Mouse (Mus musculus): Measurements from ENCODE around the gene Msi2. TPM values are rescaled to one million over a fixed set of nuclear protein-coding genes. Genes with fewer than 3 reads are reported as not detected.

Gene Msi2
- total and polyA plus RNA-seq, 3 experiments, result 36.5 to 197 (median 144) TPM

GRCm38 (mm10) chr11:88716061-88716994 lies 2.0 kb downstream of the Msi2 start:
- ATAC-seq (ENCODE audit: extremely low read depth, insufficient number of reproducible peaks, low FRiP score, poor library complexity, severe bottlenecking), result no peak
- TF ChIP-seq CTCF (IDR thresholded peaks at IDR 0.05; ENCODE audit: low read depth, low read length) (no peak), GATA2 (IDR thresholded peaks at IDR 0.05; ENCODE audit: borderline replicate concordance, low read depth, low read length) (no peak), POLR2AphosphoS5 (IDR thresholded peaks at IDR 0.05; ENCODE audit: insufficient replicate concordance, low read depth, low read length) (no peak), TAL1 (conservative IDR thresholded peaks at IDR 0.05; ENCODE audit: low read depth, low read length) (no peak), GATA1 (IDR thresholded peaks at IDR 0.05; ENCODE audit: borderline replicate concordance, low read length) (no peak)
- Histone ChIP-seq H3K27me3 (ENCODE audit: insufficient read depth, low read length) (no peaks in the 10 kb centered on the region), H3K4me3 (ENCODE audit: low read depth, low read length) (peak overlapping the region; percentile 91), H3K4me1 (ENCODE audit: insufficient read depth, low read depth, low read length) (peaks cover 54% of the 10 kb centered on the region), H3K9me3 (replicated peaks) (no peaks in the 10 kb centered on the region), H3K36me3 (replicated peaks) (peaks cover 52% of the 10 kb centered on the region)
- peak; percentile 46 for DNase-seq (ENCODE audit: low spot score)

DNA sequence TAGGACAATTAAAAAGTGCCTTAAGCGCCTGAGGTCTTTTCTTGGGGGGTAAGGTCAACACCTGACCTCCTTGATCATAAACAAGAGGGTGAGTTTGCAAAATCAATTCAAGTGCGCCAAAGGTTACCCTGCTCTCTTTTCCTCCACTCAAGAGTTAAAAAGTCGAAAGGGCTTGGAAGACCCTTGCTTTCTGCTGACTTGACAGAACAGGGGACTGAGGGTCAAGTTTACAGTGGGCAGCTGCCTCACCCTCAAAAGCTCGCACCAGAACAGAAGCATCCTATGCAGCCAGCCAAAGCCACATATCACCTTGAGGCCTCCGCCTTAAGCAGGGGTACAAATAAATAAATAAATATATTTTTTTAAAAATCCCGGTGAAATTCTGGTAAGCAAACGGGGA lies 3.0 kb downstream of the Msi2 start:
- DNase-seq (ENCODE audit: low spot score) (no peak), ATAC-seq (ENCODE audit: extremely low read depth, insufficient number of reproducible peaks, low FRiP score, poor library complexity, severe bottlenecking) (no peak)
- Histone ChIP-seq H3K27me3 (ENCODE audit: insufficient read depth, low read length) (no peaks in the 10 kb centered on the region), H3K36me3 (replicated peaks) (peaks cover 54% of the 10 kb centered on the region), H3K4me1 (ENCODE audit: insufficient read depth, low read depth, low read length) (peaks cover 46% of the 10 kb centered on the region), H3K4me3 (ENCODE audit: low read depth, low read length) (peak overlapping the region; percentile 16; the same call in 1 of the 2 replicates), H3K9me3 (replicated peaks) (no peaks in the 10 kb centered on the region)
- TF ChIP-seq GATA2 (IDR thresholded peaks at IDR 0.05; ENCODE audit: borderline replicate concordance, low read depth, low read length), result no peak
- no peak for TF ChIP-seq CTCF (IDR thresholded peaks at IDR 0.05; ENCODE audit: low read depth, low read length)
- no peak for TF ChIP-seq POLR2AphosphoS5 (IDR thresholded peaks at IDR 0.05; ENCODE audit: insufficient replicate concordance, low read depth, low read length)
- no peak for TF ChIP-seq TAL1 (conservative IDR thresholded peaks at IDR 0.05; ENCODE audit: low read depth, low read length)
- no peak for TF ChIP-seq GATA1 (IDR thresholded peaks at IDR 0.05; ENCODE audit: borderline replicate concordance, low read length)

DNA sequence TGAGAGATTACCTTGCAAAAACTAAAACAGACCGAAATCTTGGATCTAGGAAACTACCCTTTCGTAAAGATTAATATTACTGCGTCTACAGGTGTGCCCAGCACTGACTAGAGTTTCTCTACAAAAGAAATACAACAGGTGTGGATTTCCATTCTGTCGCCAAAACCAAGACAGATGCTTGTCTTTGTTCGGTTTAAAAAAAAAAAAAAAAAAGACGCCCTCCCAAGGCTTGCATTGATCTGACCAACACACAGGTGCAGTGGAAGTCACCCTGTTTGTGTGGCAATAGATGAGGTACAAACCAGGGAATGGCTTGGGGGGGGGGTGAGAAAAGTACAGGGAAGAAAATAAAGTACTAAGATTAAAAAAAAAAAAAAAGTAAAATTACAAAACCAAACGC lies 4.2 kb downstream of the Msi2 start:
- no peaks in the 10 kb centered on the region for H3K27me3 ChIP-seq (ENCODE audit: insufficient read depth, low read length)
- H3K4me1 ChIP-seq (ENCODE audit: insufficient read depth, low read depth, low read length), result peaks cover 39% of the 10 kb centered on the region
- no peak for DNase-seq (ENCODE audit: low spot score)
- TF ChIP-seq GATA2 (IDR thresholded peaks at IDR 0.05; ENCODE audit: borderline replicate concordance, low read depth, low read length) (no peak), POLR2AphosphoS5 (IDR thresholded peaks at IDR 0.05; ENCODE audit: insufficient replicate concordance, low read depth, low read length) (no peak), CTCF (IDR thresholded peaks at IDR 0.05; ENCODE audit: low read depth, low read length) (no peak), TAL1 (conservative IDR thresholded peaks at IDR 0.05; ENCODE audit: low read depth, low read length) (no peak), GATA1 (IDR thresholded peaks at IDR 0.05; ENCODE audit: borderline replicate concordance, low read length) (no peak)
- no peaks in the 10 kb centered on the region for H3K9me3 ChIP-seq (replicated peaks)
- no peak for ATAC-seq (ENCODE audit: extremely low read depth, insufficient number of reproducible peaks, low FRiP score, poor library complexity, severe bottlenecking)
- H3K4me3 ChIP-seq (ENCODE audit: low read depth, low read length), result no peak overlapping the region
- peaks cover 65% of the 10 kb centered on the region for H3K36me3 ChIP-seq (replicated peaks)

GRCm38 (mm10) chr11:88713479-88713878 lies 4.8 kb downstream of the Msi2 start:
- Histone ChIP-seq H3K27me3 (ENCODE audit: insufficient read depth, low read length) (no peaks in the 10 kb centered on the region), H3K4me1 (ENCODE audit: insufficient read depth, low read depth, low read length) (peaks cover 36% of the 10 kb centered on the region), H3K9me3 (replicated peaks) (no peaks in the 10 kb centered on the region), H3K4me3 (ENCODE audit: low read depth, low read length) (no peak overlapping the region), H3K36me3 (replicated peaks) (peaks cover 72% of the 10 kb centered on the region)
- ATAC-seq (ENCODE audit: extremely low read depth, insufficient number of reproducible peaks, low FRiP score, poor library complexity, severe bottlenecking), result no peak
- no peak for TF ChIP-seq TAL1 (conservative IDR thresholded peaks at IDR 0.05; ENCODE audit: low read depth, low read length)
- no peak for TF ChIP-seq GATA1 (IDR thresholded peaks at IDR 0.05; ENCODE audit: borderline replicate concordance, low read length)
- TF ChIP-seq CTCF (IDR thresholded peaks at IDR 0.05; ENCODE audit: low read depth, low read length), result no peak
- TF ChIP-seq GATA2 (IDR thresholded peaks at IDR 0.05; ENCODE audit: borderline replicate concordance, low read depth, low read length), result no peak
- TF ChIP-seq POLR2AphosphoS5 (IDR thresholded peaks at IDR 0.05; ENCODE audit: insufficient replicate concordance, low read depth, low read length), result no peak
- DNase-seq (ENCODE audit: low spot score), result no peak

- DNase-seq (ENCODE audit: low spot score) (no peak), ATAC-seq (ENCODE audit: extremely low read depth, insufficient number of reproducible peaks, low FRiP score, poor library complexity, severe bottlenecking) (no peak)
- Histone ChIP-seq H3K4me1 (ENCODE audit: insufficient read depth, low read depth, low read length) (peaks cover 23% of the 10 kb centered on the region), H3K9me3 (replicated peaks) (no peaks in the 10 kb centered on the region), H3K36me3 (replicated peaks) (peaks cover 94% of the 10 kb centered on the region), H3K27me3 (ENCODE audit: insufficient read depth, low read length) (no peaks in the 10 kb centered on the region), H3K4me3 (ENCODE audit: low read depth, low read length) (no peak overlapping the region)
- TF ChIP-seq CTCF (IDR thresholded peaks at IDR 0.05; ENCODE audit: low read depth, low read length) (no peak), POLR2AphosphoS5 (IDR thresholded peaks at IDR 0.05; ENCODE audit: insufficient replicate concordance, low read depth, low read length) (no peak), GATA2 (IDR thresholded peaks at IDR 0.05; ENCODE audit: borderline replicate concordance, low read depth, low read length) (no peak), TAL1 (conservative IDR thresholded peaks at IDR 0.05; ENCODE audit: low read depth, low read length) (no peak), GATA1 (IDR thresholded peaks at IDR 0.05; ENCODE audit: borderline replicate concordance, low read length) (no peak)
Measured at GRCm38 (mm10) chr11:88709876-88710614, 8.3 kb downstream of the Msi2 start.
